Comparison of ENCODE assay signal across 12 mouse cellular contexts in the genomic region with DNA sequence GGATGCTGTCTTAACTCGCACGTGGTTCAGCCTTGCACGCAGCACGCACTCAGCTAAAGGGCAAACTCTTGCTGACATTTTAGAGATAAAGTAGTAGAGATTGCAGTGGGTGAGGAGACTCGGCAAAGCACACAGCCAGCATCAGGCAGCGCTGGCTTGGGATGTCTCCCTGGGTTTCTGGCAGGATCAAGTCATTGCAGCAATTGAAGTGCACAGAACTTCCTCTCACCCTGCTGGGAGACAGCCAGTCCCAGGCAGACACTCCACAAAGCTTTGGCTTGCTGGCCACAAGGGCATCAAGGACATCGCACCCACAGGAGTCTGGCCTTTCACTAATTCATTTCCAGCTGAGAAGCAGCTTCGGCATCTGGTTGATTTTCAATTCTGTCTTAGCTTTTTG. TPM values are rescaled to one million over a fixed set of nuclear protein-coding genes. Genes with fewer than 3 reads are reported as not detected.
DNase-seq lines count a peak whose midpoint lies in the region; ATAC-seq lines count a peak whose summit lies in the region.
"Had no signal": no experiment of that assay in that cellular context is flagged by ENCODE, and none has a peak within 500 bp of the region (broad histone marks: within the 10 kb centered on the region; RNA-seq: fewer than 3 reads in every experiment).

No protein-coding gene starts in this region.

- H3K4me1 ChIP-seq in hindbrain, embryonic 13.5 days (replicated peaks) = 0 out of 2 replicates have a peak, but pooled peaks cover 6% of the 10 kb centered on the region

- peak; percentile 14 for DNase-seq in cerebellum, adult 11 months
- peak; percentile 34 for DNase-seq in urinary bladder, postnatal 14 days (ENCODE audit: low spot score)
- no peak for DNase-seq in urinary bladder, postnatal 4 days (ENCODE audit: low spot score in 2 of 2)
- peak; percentile 74 to 81 for DNase-seq in heart, postnatal 10 days
- no peak for DNase-seq in spleen, postnatal 4 days (ENCODE audit: low spot score in 2 of 2)
- DNase-seq in spleen, postnatal 10 days (ENCODE audit: low spot score in 2 of 2) = no peak

- H3K9ac ChIP-seq in hindbrain, embryonic 13.5 days = no peak overlapping the region

- H3K9me3 ChIP-seq in hindbrain, embryonic 13.5 days = no peaks in the 10 kb centered on the region

- H3K27me3 ChIP-seq in hindbrain, embryonic 13.5 days = no peaks in the 10 kb centered on the region

- H3K27ac ChIP-seq in hindbrain, embryonic 13.5 days = no peak overlapping the region

- no peak overlapping the region for H3K4me3 ChIP-seq in hindbrain, embryonic 13.5 days

- no peak for ATAC-seq in cerebellum, adult (ENCODE audit: insufficient number of reproducible peaks, low FRiP score, low TSS enrichment)
- no peak for ATAC-seq in hindbrain, embryonic 13.5 days (ENCODE audit: low FRiP score)

- no peaks in the 10 kb centered on the region for H3K36me3 ChIP-seq in hindbrain, embryonic 13.5 days

- intact Hi-C loops in heart, postnatal 10 days (cut with DNase I) = no loop called here

- H3K4me2 ChIP-seq in hindbrain, embryonic 13.5 days = no peak overlapping the region

- WGBS in hindbrain, embryonic 13.5 days = 67% methylated on average over 8 of the region's 8 CpGs

RNA-seq across cellular contexts. Expression of gene 4930432M17Rik, which starts 27.3 kb away (rescaled TPM):
- not detected for total RNA-seq in heart, postnatal 10 days (2021)
- polyA plus RNA-seq in hindbrain, embryonic 13.5 days (2015; fragmentation: Nextera tagmentation; extraction: Ambion mirVana) = not detected in 2 replicates
- polyA plus RNA-seq: brain, embryonic 14.5 days; gonadal fat pad, adult 2 months; limb, embryonic 11.5 days; testis, adult 2 months had no signal

Comparison
In these comparisons a context has a peak if more than half of its experiments do, and no peak if none do; other contexts are left out.
1. DNase-seq: peak in cerebellum, adult 11 months (single experiment), urinary bladder, postnatal 14 days (single experiment) and heart, postnatal 10 days (2 of 2); none in urinary bladder, postnatal 4 days (0 of 2), spleen, postnatal 4 days (0 of 2) and spleen, postnatal 10 days (0 of 2).